Mouse (Mus musculus) forebrain, embryonic 13.5 days (tissue): Measurements from ENCODE around the gene Fam131a. TPM values are rescaled to one million over a fixed set of nuclear protein-coding genes. Genes with fewer than 3 reads are reported as not detected.

Source experiments
- ATAC-seq: fragments of 200-750 bp; cut with Nextera tagmentation; 2 replicates; pipeline ENCODE4 v1.8.0; 2017
- H3K27ac ChIP-seq: fragments of 300-500 bp; sonication (generic); 2 replicates; pipeline ENCODE4 v1.5.1; 2015; ENCODE audit warnings: inconsistent platforms, mild to moderate bottlenecking, moderate library complexity
- H3K27me3 ChIP-seq: fragments of 300-500 bp; sonication (generic); 2 replicates; pipeline ENCODE4 v1.6.1; 2015; ENCODE audit warnings: mild to moderate bottlenecking, inconsistent platforms
- H3K36me3 ChIP-seq: fragments of 300-500 bp; sonication (generic); 2 replicates; pipeline ENCODE4 v1.6.1; 2015; ENCODE audit warnings: mild to moderate bottlenecking, inconsistent platforms; ENCODE audit not compliant: poor library complexity, severe bottlenecking
- H3K4me1 ChIP-seq: fragments of 300-500 bp; sonication (generic); 2 replicates; pipeline ENCODE4 v1.6.1; 2015; ENCODE audit warnings: inconsistent platforms
- H3K4me2 ChIP-seq: fragments of 300-500 bp; sonication (generic); 2 replicates; pipeline ENCODE4 v1.6.1; 2015; ENCODE audit warnings: inconsistent platforms, mild to moderate bottlenecking, moderate library complexity
- H3K4me3 ChIP-seq: fragments of 300-500 bp; sonication (generic); 2 replicates; pipeline ENCODE4 v1.5.1; 2015; ENCODE audit warnings: mild to moderate bottlenecking, inconsistent platforms
- H3K9ac ChIP-seq: fragments of 300-500 bp; sonication (generic); 2 replicates; pipeline ENCODE4 v1.6.1; 2015; ENCODE audit warnings: mild to moderate bottlenecking, inconsistent platforms
- H3K9me3 ChIP-seq: fragments of 300-500 bp; sonication (generic); replicated peaks from 2 replicates; pipeline ENCODE4 v1.6.1; 2016; ENCODE audit warnings: inconsistent platforms
- WGBS: fragments of 180-500 bp; shearing (Covaris S2); methylation state at CpG from one replicate; pipeline ENCODE4 v1.1.7; 2015; 5-methylcytosine and 5-hydroxymethylcytosine counted together
- polyA plus RNA-seq: library from polyadenylated mRNA; unstranded; fragments of >200 nt; fragmentation: Nextera tagmentation; extraction: Ambion mirVana; gene quantifications from 2 replicates; pipeline ENCODE4 v1.2.1, GENCODE M21; 2015

Gene Fam131a
- polyA plus RNA-seq, 1 experiment from 2014 or later = 32.5 TPM

DNA sequence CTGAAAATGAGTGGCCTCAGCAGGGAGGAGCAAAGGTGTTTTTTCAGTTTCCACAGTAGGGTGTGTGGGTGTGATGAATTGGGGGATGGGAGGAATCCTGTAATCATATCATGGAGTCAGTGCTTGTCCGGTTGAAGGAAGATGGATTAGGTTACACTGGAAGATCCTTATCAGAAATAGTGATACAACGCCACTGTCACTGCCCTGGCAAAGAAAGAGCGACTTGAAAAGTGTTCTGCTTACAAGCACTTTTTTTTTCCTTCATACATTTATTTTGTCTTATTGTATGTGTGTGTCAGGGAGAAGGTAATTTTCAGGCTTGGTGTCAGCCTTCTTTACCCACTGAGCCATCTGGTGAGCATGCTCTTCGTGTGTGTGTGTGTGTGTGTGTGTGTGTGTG is 29.7 kb downstream of the Fam131a start:
- H3K9me3 ChIP-seq = no peaks in the 10 kb centered on the region
- WGBS = 89% methylated on average over 4 of the region's 4 CpGs
- peaks cover 11% of the 10 kb centered on the region for H3K4me1 ChIP-seq
- no peak for ATAC-seq
- H3K4me3 ChIP-seq = no peak overlapping the region
- no peak overlapping the region for H3K9ac ChIP-seq
- H3K27ac ChIP-seq = no peak overlapping the region
- H3K27me3 ChIP-seq = no peaks in the 10 kb centered on the region
- peaks cover 13% of the 10 kb centered on the region for H3K36me3 ChIP-seq
- H3K4me2 ChIP-seq = no peak overlapping the region

DNA sequence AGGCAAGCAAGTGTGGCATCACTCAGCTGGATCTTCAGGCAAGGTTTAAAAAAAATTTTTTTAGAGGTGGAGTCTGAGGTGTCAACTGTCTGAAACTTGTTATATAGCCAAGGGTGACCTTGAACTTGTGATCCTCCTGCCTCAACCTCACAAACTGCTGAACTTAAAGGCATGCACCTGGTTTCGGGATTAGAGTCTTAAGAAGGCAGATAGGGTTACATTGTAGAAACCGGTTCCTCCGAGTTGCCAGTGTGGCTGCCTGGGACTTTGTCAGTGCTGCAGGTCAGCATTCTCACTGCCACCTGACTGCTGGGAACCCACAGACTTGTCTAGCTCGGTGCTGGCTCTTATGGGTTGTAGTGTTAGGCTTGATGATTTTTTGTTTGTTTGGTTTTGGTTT is 30.2 kb downstream of the Fam131a start:
- 70% methylated on average over 4 of the region's 4 CpGs for WGBS
- Histone ChIP-seq H3K27me3 (no peaks in the 10 kb centered on the region), H3K27ac (no peak overlapping the region), H3K9me3 (no peaks in the 10 kb centered on the region), H3K4me2 (no peak overlapping the region), H3K36me3 (peaks cover 13% of the 10 kb centered on the region), H3K9ac (no peak overlapping the region), H3K4me1 (peaks cover 7% of the 10 kb centered on the region), H3K4me3 (no peak overlapping the region)
- ATAC-seq = no peak

DNA sequence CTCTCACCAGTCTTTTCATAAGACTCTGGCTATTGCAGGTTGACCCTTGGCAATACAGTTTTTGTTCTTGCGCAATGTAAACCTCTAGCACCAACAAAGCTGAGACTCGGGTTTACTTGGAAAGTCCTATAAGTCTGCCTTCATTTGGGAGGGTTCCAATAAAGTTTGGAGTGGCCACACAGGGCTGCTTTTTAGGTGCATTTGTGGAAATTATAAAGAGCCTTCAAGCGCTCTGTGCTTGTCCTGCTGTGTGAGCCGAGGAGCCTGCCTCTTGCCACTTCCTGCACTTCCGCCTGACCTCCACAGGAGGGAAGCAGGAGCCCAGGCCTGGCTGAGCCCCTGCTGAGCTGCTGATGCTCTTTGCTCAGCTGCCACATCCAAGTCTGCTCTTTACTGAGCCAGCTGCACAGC is 31.3 kb downstream of the Fam131a start:
- H3K27me3 ChIP-seq = no peaks in the 10 kb centered on the region
- peak; percentile 45; the same call in 1 of the 2 replicates for ATAC-seq
- no peak overlapping the region for H3K4me3 ChIP-seq
- no peak overlapping the region for H3K4me2 ChIP-seq
- H3K9ac ChIP-seq = no peak overlapping the region
- H3K36me3 ChIP-seq = peaks cover 13% of the 10 kb centered on the region
- no peaks in the 10 kb centered on the region for H3K4me1 ChIP-seq
- WGBS = 36% methylated on average over 5 of the region's 5 CpGs
- H3K9me3 ChIP-seq = no peaks in the 10 kb centered on the region
- no peak overlapping the region for H3K27ac ChIP-seq

DNA sequence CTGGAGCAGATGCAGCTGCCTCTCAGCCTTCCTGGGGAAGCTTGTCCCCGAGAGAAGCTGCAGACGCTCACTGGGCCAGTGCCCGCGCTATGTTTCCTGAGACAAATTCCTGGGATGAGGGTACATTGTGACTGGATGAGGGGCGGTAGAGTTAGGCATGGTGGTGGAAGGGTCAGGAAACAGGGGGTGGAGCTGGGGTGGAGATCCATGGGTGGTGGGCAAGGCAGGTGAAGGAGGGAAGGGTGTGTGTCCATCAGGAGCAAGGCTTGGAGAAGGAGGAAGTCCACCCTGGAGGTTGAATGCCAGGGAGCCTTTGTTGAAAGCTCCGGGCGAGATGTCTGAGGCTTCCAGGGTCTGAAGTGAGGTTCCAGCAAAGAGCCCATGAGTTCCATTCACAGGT is 32.3 kb downstream of the Fam131a start:
- no peaks in the 10 kb centered on the region for H3K4me1 ChIP-seq
- H3K27me3 ChIP-seq = peaks cover under 1% of the 10 kb centered on the region; the same call in 1 of the 2 replicates
- no peaks in the 10 kb centered on the region for H3K9me3 ChIP-seq
- no peak overlapping the region for H3K4me2 ChIP-seq
- peaks cover 13% of the 10 kb centered on the region for H3K36me3 ChIP-seq
- H3K9ac ChIP-seq = no peak overlapping the region
- 86% methylated on average over 7 of the region's 7 CpGs for WGBS
- ATAC-seq = no peak
- H3K27ac ChIP-seq = no peak overlapping the region
- H3K4me3 ChIP-seq = no peak overlapping the region

DNA sequence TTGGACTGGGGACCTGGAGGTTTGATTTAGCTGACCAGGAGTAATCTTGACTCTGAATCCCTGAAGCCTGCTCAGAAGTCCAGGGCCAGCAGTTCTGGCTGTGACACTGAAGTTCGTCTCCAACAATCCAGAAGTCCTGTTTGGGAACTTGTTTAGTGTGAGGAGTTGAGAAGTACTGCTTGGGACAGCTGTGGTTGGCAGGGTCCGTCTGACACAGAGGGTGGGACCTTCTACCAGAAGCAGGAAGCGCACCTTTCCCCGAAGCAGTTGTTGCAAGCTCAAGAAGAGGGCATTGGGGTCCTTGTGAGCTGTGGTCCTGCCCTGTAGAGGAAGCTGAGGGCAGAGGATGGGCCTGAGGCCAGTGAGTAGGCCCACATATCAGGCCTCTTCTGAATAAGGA is 32.7 kb downstream of the Fam131a start:
- Histone ChIP-seq H3K9ac (no peak overlapping the region), H3K36me3 (peaks cover 13% of the 10 kb centered on the region), H3K27ac (no peak overlapping the region), H3K4me1 (no peaks in the 10 kb centered on the region), H3K27me3 (peaks cover 5% of the 10 kb centered on the region; the same call in 1 of the 2 replicates), H3K4me2 (no peak overlapping the region), H3K4me3 (no peak overlapping the region), H3K9me3 (no peaks in the 10 kb centered on the region)
- WGBS = 79% methylated on average over 4 of the region's 4 CpGs
- no peak for ATAC-seq

DNA sequence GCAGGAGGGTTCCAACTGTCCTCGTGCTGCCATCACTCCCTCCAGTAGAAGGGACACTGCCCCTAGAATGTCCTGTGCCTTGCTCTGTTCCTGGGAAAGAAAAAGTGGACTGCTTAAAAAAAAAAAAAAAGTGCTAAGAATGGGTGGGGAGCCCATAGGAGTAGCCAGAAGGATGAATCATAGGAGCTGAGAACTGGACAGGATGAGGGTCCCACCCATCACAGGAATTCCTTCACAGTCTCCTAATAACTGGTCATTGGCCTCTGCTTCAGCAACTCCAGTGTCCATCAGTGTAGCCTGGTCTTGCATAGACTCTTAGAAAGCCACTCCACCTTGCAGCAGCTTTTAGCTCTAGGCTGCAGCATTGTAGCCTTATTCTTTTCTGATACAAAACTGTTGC is 33.3 kb downstream of the Fam131a start:
- Histone ChIP-seq H3K27me3 (peaks cover 6% of the 10 kb centered on the region; the same call in 1 of the 2 replicates), H3K27ac (no peak overlapping the region)

DNA sequence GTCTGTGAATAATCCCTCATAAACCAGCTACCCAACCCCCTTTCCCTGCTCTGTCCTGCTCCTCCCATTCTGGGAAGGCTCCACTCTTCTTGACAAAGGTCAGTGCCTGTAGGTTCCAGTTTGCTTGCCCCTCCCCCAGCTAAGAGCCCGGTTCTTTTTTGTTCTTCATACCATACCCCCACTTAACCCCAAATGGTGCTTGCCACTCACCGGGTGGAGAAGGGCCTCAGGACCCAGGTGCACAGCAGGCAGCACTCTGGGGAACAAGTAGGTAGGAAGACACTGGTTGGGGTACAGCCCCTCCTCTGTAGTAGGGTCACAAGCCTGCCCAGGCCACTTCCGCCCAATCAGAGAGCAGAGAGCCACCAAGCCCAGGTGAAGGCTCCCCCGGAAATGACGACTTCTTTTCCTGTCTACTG is 37.3 kb downstream of the Fam131a start:
- no peaks in the 10 kb centered on the region for H3K36me3 ChIP-seq
- H3K9me3 ChIP-seq = no peaks in the 10 kb centered on the region
- H3K27ac ChIP-seq = no peak overlapping the region
- no peak overlapping the region for H3K9ac ChIP-seq
- H3K4me3 ChIP-seq = no peak overlapping the region
- H3K4me2 ChIP-seq = no peak overlapping the region
- H3K4me1 ChIP-seq = peaks cover 14% of the 10 kb centered on the region
- peaks cover 24% of the 10 kb centered on the region for H3K27me3 ChIP-seq
- no peak for ATAC-seq
- 41% methylated on average over 5 of the region's 5 CpGs for WGBS

More for the DNA sequence above, 33.3 kb downstream of the Fam131a start:
- H3K36me3 ChIP-seq = peaks cover 11% of the 10 kb centered on the region
- no peaks in the 10 kb centered on the region for H3K9me3 ChIP-seq
- no peak overlapping the region for H3K9ac ChIP-seq
- no peak overlapping the region for H3K4me3 ChIP-seq
- H3K4me1 ChIP-seq = no peaks in the 10 kb centered on the region
- no peak overlapping the region for H3K4me2 ChIP-seq
- ATAC-seq = no peak
- WGBS = 69% methylated on average over 1 of the region's 1 CpGs

DNA sequence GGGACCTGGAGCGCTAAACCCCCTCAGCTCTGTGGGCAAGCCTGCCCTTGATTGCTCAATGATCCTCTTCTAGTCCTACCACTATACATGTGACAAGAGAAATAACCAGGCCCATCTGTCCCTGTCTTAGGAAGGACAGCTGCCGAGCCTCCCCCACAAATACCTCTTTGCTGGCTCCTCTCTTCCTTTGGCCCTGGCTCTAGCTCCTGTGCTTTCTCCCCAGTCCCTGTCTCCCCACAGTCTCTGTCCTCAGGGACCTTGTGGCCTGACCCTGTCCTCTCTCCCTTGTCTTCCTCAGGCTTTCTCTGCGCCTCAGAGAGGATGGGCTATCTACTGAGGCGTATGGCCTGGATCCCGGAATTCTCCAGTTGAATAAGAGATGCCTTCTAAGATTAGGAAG is 38.6 kb downstream of the Fam131a start:
- H3K9ac ChIP-seq = no peak overlapping the region
- H3K27ac ChIP-seq = no peak overlapping the region
- no peaks in the 10 kb centered on the region for H3K9me3 ChIP-seq
- no peak for ATAC-seq
- 68% methylated on average over 5 of the region's 5 CpGs for WGBS
- H3K4me2 ChIP-seq = no peak overlapping the region
- peaks cover 14% of the 10 kb centered on the region for H3K4me1 ChIP-seq
- H3K27me3 ChIP-seq = peaks cover 33% of the 10 kb centered on the region
- H3K4me3 ChIP-seq = no peak overlapping the region
- H3K36me3 ChIP-seq = no peaks in the 10 kb centered on the region

DNA sequence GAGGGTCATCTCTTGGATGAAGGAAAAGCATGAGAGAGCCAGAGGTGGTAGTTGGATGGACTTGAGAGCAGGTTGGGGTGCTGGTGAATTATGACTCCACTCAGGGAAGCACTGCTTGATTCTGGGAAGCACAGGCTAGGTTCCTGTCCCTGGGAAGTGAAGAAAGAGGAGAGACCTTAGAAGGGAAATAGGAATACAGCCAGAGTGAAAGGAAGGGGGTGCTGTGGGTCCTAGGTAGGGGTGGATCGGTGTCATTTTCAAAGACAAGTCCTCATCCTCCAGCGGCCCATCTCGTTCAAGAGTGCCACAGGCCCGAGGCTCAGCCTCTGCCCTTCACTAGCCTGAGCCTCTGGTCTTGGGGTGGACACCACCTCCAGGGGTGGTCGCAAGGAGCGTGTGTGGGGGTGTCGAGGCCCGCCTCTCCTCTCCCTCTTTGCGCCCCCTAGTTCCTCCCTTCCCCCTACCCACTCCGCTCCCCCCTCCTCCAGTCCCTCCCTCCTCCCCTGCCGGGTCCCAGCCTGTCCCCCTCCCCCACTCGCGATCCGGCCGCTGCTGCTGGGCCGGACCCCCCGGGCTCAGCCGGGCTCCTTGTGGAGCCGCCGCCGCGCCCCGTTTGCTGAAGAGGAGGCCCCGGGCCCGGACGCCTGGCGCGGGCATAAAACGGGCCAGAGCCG is 39.3 kb downstream of the Fam131a start:
- Histone ChIP-seq H3K36me3 (no peaks in the 10 kb centered on the region), H3K27me3 (peaks cover 33% of the 10 kb centered on the region), H3K9me3 (no peaks in the 10 kb centered on the region), H3K27ac (peak overlapping the region; percentile 14; the same call in 1 of the 2 replicates), H3K4me1 (peaks cover 14% of the 10 kb centered on the region), H3K9ac (peak overlapping the region; percentile 81), H3K4me3 (peak overlapping the region; percentile 61), H3K4me2 (peak overlapping the region; percentile 94)
- peak; percentile 36 for ATAC-seq
- WGBS = under 1% methylated on average over 28 of the region's 30 CpGs

DNA sequence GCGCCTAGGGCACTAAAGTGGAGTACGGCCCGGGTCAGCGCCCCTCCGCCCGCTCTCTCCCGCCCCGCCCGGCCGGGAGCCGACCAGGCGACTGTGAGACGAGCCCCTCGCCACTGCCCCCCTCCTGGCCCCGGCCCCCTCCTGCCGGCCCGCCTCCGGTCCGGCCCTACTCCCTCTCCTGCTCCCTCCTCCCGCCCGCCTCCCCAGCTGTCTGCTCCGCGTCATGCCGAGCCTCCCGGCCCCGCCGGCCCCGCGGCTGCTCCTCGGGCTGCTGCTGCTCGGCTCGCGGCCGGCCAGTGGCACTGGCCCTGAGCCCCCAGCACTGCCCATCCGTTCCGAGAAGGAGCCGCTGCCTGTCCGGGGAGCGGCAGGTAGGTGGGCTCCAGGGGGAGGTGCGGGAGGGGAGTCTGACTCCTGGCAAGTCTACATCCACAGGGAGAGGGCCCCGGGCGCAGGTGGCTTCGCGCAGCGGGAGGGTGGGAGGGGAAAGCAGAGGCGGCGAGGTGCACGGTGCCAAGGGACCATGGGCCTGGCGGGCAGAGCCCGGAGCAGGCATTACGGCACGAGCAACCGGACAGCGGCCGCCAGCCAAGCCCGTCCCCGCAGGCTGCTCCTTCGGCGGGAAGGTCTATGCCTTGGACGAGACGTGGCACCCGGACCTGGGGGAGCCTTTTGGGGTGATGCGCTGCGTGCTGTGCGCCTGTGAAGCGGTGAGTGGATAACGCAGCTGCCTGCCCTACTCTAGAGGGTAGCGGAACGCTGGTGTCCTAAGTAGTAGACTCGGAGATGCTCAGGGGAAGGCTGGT is 40.1 kb downstream of the Fam131a start, which contains the start of gene Chrd:
TSS of gene Chrd (plus strand) at position 203 of the 806 bp plus-strand sequence.
- ATAC-seq = peak; percentile 79
- peak within 1 kb of the TSS; percentile 94 for H3K4me2 ChIP-seq
- peak within 1 kb of the TSS; percentile 81 for H3K9ac ChIP-seq
- peaks cover 33% of the 10 kb centered on the region for H3K27me3 ChIP-seq
- WGBS = under 1% methylated on average over 50 of the region's 70 CpGs
- H3K27ac ChIP-seq = peak within 1 kb of the TSS; percentile 14; the same call in 1 of the 2 replicates
- peak within 1 kb of the TSS; percentile 61 for H3K4me3 ChIP-seq
- no peaks in the 10 kb centered on the region for H3K9me3 ChIP-seq
- H3K4me1 ChIP-seq = peaks cover 14% of the 10 kb centered on the region
- H3K36me3 ChIP-seq = no peaks in the 10 kb centered on the region

DNA sequence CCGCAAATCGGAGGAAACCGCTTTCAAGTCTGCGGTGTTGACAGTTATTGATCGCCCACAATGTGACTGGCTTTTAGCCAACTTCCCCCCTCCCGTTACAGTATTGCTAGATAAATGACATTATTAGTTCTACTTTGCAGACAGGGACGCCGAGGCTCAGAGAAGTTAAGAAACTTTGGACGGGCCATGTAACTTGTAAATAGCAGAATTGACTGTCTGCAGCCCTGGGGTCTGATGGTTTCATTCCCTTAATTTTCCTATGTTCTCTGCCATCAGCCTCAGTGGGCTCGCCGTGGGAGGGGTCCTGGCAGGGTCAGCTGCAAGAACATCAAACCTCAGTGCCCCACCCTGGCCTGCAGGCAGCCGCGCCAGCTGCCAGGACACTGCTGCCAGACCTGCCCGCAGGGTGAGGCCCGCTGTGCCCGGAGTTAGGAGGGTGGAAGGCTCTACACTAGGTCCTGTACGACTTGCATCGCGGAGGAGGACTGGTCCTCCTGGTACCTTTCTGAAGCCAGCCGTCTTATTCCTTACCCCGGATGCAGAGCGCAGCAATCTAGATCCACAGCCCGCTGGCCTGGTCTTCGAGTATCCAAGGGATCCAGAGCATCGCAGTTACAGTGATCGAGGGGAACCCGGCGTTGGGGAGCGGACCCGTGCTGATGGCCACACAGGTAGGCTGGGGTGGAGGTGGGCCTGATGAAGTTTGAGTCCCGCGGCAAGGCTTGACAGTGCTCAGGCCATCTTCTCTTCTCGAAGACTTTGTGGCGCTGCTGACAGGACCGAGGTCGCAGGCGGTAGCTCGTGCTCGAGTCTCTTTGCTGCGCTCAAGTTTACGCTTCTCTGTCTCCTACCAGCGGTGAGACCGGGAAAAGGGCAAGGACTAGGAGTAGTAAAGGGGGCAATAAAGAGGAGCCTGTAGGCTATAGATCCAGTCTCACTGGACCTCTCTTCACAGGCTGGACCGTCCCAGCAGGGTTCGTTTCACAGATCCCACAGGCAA is 41.0 kb downstream of the Fam131a start, which contains the start of gene Thpo:
TSS of gene Thpo (minus strand) at position 781 of the 1,000 bp plus-strand sequence.
- Histone ChIP-seq H3K4me1 (peaks cover 14% of the 10 kb centered on the region), H3K9ac (peak within 1 kb of the TSS; percentile 81), H3K4me2 (peak within 1 kb of the TSS; percentile 94), H3K36me3 (0 out of 2 replicates have a peak, but pooled peaks cover 2% of the 10 kb centered on the region), H3K27me3 (peaks cover 33% of the 10 kb centered on the region), H3K27ac (no peak within 1 kb of the TSS), H3K4me3 (peak within 1 kb of the TSS; percentile 61), H3K9me3 (no peaks in the 10 kb centered on the region)
- no peak; the same call in 1 of the 2 replicates for ATAC-seq
- WGBS = 4% methylated on average over 45 of the region's 45 CpGs
